Mouse (Mus musculus) heart, embryonic 12.5 days (tissue): ENCODE data around the gene Pds5b. TPM values are rescaled to one million over a fixed set of nuclear protein-coding genes. Genes with fewer than 3 reads are reported as not detected.
"Not testable (repeated sequence)": the region's sequence is repeated elsewhere in the genome, so short reads cannot be mapped to it uniquely, and the experiment has no call there.

Experiments
- ATAC-seq: fragments of 200-750 bp; cut with Nextera tagmentation; 2 replicates; pipeline ENCODE4 v1.8.0; 2017; ENCODE audit warnings: moderate TSS enrichment, moderate library complexity; ENCODE audit not compliant: insufficient number of reproducible peaks, low FRiP score
- H3K27ac ChIP-seq: fragments of 300-500 bp; sonication (generic); 2 replicates; pipeline ENCODE4 v1.5.1; 2016; ENCODE audit warnings: mild to moderate bottlenecking, moderate library complexity; ENCODE audit not compliant: poor library complexity, severe bottlenecking
- H3K27me3 ChIP-seq: fragments of 300-500 bp; sonication (generic); replicated peaks from 2 replicates; pipeline ENCODE4 v1.6.1; 2016; ENCODE audit warnings: mild to moderate bottlenecking, moderate library complexity
- H3K36me3 ChIP-seq: fragments of 300-500 bp; sonication (generic); 2 replicates; pipeline ENCODE4 v1.6.1; 2016; ENCODE audit warnings: mild to moderate bottlenecking, moderate library complexity
- H3K4me1 ChIP-seq: fragments of 300-500 bp; sonication (generic); replicated peaks from 2 replicates; pipeline ENCODE4 v1.6.1; 2016; ENCODE audit warnings: mild to moderate bottlenecking
- H3K4me2 ChIP-seq: fragments of 300-500 bp; sonication (generic); 2 replicates; pipeline ENCODE4 v1.6.1; 2016; ENCODE audit warnings: mild to moderate bottlenecking, moderate library complexity
- H3K4me3 ChIP-seq: fragments of 300-500 bp; sonication (generic); 2 replicates; pipeline ENCODE4 v1.5.1; 2016; ENCODE audit warnings: mild to moderate bottlenecking
- H3K9ac ChIP-seq: fragments of 300-500 bp; sonication (generic); 2 replicates; pipeline ENCODE4 v1.6.1; 2016; ENCODE audit warnings: mild to moderate bottlenecking, moderate library complexity
- H3K9me3 ChIP-seq: fragments of 300-500 bp; sonication (generic); replicated peaks from 2 replicates; pipeline ENCODE4 v1.6.1; 2016; ENCODE audit warnings: mild to moderate bottlenecking, moderate library complexity
- WGBS: fragments of 180-500 bp; shearing (Covaris S2); methylation state at CpG from one replicate; pipeline ENCODE4 v1.1.7; 2016; 5-methylcytosine and 5-hydroxymethylcytosine counted together
- polyA plus RNA-seq: library from polyadenylated mRNA; unstranded; fragments of >200 nt; fragmentation: Nextera tagmentation; extraction: Ambion mirVana; gene quantifications from 2 replicates; pipeline ENCODE4 v1.2.1, GENCODE M21; 2016

Pds5b gene
- polyA plus RNA-seq, 1 experiment from 2014 or later, result 25.6 TPM

- ATAC-seq, H3K4me3 ChIP-seq, H3K27me3 ChIP-seq, H3K27ac ChIP-seq, H3K9me3 ChIP-seq, H3K9ac ChIP-seq, H3K4me2 ChIP-seq, H3K36me3 ChIP-seq: not testable (repeated sequence)
- 74% methylated on average over 1 of the region's 1 CpGs for WGBS
- H3K4me1 ChIP-seq, result peaks cover 32% of the 10 kb centered on the region
Measured at GRCm38 (mm10) chr5:150706651-150707050, 33.1 kb downstream of the Pds5b start.

GRCm38 (mm10) chr5:150707181-150707580, 33.6 kb downstream of the Pds5b start:
- H3K36me3 ChIP-seq, H3K9me3 ChIP-seq, ATAC-seq, H3K4me2 ChIP-seq, H3K4me3 ChIP-seq, H3K27me3 ChIP-seq, H3K9ac ChIP-seq, H3K27ac ChIP-seq: not testable (repeated sequence)
- WGBS, result 71% methylated on average over 3 of the region's 3 CpGs
- H3K4me1 ChIP-seq, result peaks cover 32% of the 10 kb centered on the region

DNA sequence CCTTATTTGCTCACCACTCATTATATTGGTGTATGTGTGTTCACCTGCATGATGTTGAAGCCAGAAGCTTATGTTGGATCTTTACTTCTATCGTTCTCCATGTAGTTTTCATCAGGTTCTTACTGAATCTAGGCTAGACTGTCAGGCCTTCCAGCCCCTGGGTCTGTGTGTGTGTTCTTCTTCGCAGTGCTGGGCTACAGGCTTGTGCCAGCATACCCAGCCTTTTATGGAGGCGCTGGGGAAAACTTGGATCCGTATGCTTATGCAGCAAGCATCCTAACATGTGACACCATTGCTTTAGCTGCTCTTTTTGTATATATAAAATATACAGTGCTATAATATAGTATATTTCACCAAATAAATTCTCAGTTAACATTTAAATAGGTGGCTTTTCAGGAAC, 38.0 kb downstream of the Pds5b start:
- H3K4me1 ChIP-seq, result peaks cover 41% of the 10 kb centered on the region
- no peak overlapping the region for H3K27ac ChIP-seq
- H3K36me3 ChIP-seq, result peaks cover 3% of the 10 kb centered on the region; the same call in 1 of the 2 replicates
- H3K27me3 ChIP-seq, result no peaks in the 10 kb centered on the region
- no peaks in the 10 kb centered on the region for H3K9me3 ChIP-seq
- H3K4me2 ChIP-seq, result no peak overlapping the region
- no peak overlapping the region for H3K9ac ChIP-seq
- 70% methylated on average over 4 of the region's 4 CpGs for WGBS
- ATAC-seq, result 0 out of 2 replicates have a peak, but pooled peaks have one; percentile 54
- no peak overlapping the region for H3K4me3 ChIP-seq

DNA sequence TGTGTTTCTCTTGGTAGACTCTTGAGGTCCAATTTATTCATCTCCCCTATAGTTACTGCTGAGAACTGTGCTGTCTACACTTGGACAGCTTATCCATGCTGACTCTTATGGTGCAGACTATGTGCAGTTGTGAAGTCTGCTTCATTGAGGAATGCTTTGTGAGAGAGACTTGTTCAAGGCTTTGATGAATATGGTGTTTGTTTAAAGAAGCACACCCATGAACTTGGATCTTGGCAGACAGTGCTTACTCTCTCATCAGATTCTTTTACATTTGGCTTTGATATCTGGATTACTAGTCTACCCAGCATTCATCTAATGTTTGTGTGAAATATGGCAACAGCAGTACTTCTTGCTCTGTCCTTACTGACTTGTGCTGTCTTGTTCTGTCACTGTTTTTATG, 39.9 kb downstream of the Pds5b start:
- Histone ChIP-seq H3K27me3 (no peaks in the 10 kb centered on the region), H3K9me3 (no peaks in the 10 kb centered on the region), H3K36me3 (no peaks in the 10 kb centered on the region), H3K4me3 (no peak overlapping the region), H3K9ac (no peak overlapping the region), H3K4me2 (no peak overlapping the region), H3K27ac (no peak overlapping the region), H3K4me1 (peaks cover 37% of the 10 kb centered on the region)
- ATAC-seq, result no peak

GRCm38 (mm10) chr5:150717775-150718174, 44.2 kb downstream of the Pds5b start:
- no peak overlapping the region for H3K27ac ChIP-seq
- H3K9ac ChIP-seq, result no peak overlapping the region
- H3K27me3 ChIP-seq, result no peaks in the 10 kb centered on the region
- H3K4me2 ChIP-seq, result no peak overlapping the region
- ATAC-seq, result no peak
- peaks cover 15% of the 10 kb centered on the region for H3K4me1 ChIP-seq
- peaks cover 9% of the 10 kb centered on the region for H3K36me3 ChIP-seq
- H3K9me3 ChIP-seq, result no peaks in the 10 kb centered on the region
- no peak overlapping the region for H3K4me3 ChIP-seq
- WGBS, result 24% methylated on average over 4 of the region's 4 CpGs

GRCm38 (mm10) chr5:150724641-150725040, 51.1 kb downstream of the Pds5b start:
- Histone ChIP-seq H3K27me3 (no peaks in the 10 kb centered on the region), H3K9me3 (no peaks in the 10 kb centered on the region), H3K36me3 (peaks cover 29% of the 10 kb centered on the region), H3K4me1 (no peaks in the 10 kb centered on the region), H3K27ac (no peak overlapping the region), H3K4me2 (no peak overlapping the region), H3K4me3 (no peak overlapping the region), H3K9ac (no peak overlapping the region)
- no peak for ATAC-seq
- WGBS, result 29% methylated on average over 1 of the region's 1 CpGs

GRCm38 (mm10) chr5:150737028-150737427, 63.5 kb downstream of the Pds5b start:
- H3K36me3 ChIP-seq, result peaks cover 33% of the 10 kb centered on the region
- not testable (repeated sequence) for H3K27ac ChIP-seq, H3K27me3 ChIP-seq, H3K9ac ChIP-seq, ATAC-seq, H3K4me1 ChIP-seq, H3K4me2 ChIP-seq, H3K4me3 ChIP-seq, H3K9me3 ChIP-seq
- 82% methylated on average over 3 of the region's 3 CpGs for WGBS

DNA sequence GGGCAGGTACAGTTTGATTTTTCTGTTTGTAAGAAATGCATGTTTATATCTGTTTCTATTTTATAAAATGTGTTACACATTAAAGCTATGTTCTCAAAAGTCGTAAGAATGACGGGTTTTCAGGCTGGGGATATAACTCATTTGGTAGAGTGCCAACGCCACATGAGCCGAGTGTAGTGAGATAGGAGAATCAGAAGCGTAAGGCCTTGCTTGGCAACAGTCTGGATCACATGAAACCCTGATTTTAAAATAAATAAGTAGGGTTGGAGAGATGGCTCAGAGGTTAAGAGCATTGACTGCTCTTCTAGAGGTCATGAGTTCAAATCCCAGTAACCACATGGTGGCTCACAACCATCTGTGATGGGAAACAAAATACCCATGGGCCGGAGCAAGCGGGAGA, 65.8 kb downstream of the Pds5b start:
- Histone ChIP-seq H3K4me2 (no peak overlapping the region), H3K36me3 (peaks cover 34% of the 10 kb centered on the region)
- whole genome bisulfite sequencing, result 89% methylated on average over 7 of the region's 7 CpGs

DNA sequence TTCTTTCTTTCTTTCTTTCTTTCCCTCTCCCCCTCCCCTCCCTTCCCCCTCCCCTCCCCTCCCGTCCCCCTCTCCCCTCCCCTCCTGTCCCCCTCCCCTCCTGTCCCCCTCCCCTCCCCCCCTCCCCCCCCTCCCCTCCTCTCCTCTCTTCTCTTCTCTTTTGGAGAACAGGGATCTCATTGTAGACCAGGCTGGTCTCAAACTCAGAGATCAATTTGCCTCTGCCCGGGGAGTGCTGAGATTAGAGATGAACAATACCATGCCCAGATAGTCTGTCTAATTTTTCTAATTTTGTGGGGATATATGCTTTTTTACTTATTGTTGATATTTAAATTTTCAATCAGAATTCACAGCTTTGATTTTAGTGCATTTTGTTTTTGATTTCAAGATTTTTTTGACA, 67.1 kb downstream of the Pds5b start:
- no peaks in the 10 kb centered on the region for H3K4me1 ChIP-seq
- H3K9ac ChIP-seq, result no peak overlapping the region
- no peak overlapping the region for H3K4me2 ChIP-seq
- no peak for ATAC-seq
- WGBS, result 58% methylated on average over 1 of the region's 2 CpGs
- no peaks in the 10 kb centered on the region for H3K9me3 ChIP-seq
- H3K36me3 ChIP-seq, result peaks cover 26% of the 10 kb centered on the region
- H3K27ac ChIP-seq, result no peak overlapping the region
- no peaks in the 10 kb centered on the region for H3K27me3 ChIP-seq
- H3K4me3 ChIP-seq, result no peak overlapping the region

More for the DNA sequence above, 65.8 kb downstream of the Pds5b start:
- H3K4me1 ChIP-seq, result no peaks in the 10 kb centered on the region
- no peak overlapping the region for H3K27ac ChIP-seq
- no peak for ATAC-seq
- no peaks in the 10 kb centered on the region for H3K9me3 ChIP-seq
- no peaks in the 10 kb centered on the region for H3K27me3 ChIP-seq
- H3K9ac ChIP-seq, result no peak overlapping the region
- H3K4me3 ChIP-seq, result no peak overlapping the region

DNA sequence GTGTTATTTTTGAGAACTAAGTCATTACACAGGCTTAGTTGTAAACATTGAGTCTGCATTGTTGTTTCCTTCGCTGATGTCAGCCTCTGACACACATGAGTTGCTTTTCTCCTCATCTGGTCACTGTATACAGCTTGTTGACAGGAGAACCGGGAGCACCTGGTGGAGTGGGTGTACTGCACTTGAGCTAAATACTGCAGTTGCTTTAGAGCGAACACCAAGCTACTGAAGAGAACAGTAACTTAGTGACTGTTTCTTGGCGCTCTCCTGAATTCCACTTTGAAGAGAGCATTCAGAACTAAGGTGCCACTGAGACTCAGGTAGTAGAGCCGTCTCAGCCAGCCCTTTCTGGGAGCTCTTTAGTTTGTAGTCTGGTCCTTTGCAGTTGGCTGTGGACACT, 83.1 kb downstream of the Pds5b start:
- H3K36me3 ChIP-seq, result peaks cover 29% of the 10 kb centered on the region
- 80% methylated on average over 5 of the region's 5 CpGs for WGBS
- H3K4me2 ChIP-seq, result no peak overlapping the region
- no peak overlapping the region for H3K9ac ChIP-seq
- ATAC-seq, result no peak
- 0 out of 2 replicates have a peak, but pooled peaks cover 3% of the 10 kb centered on the region for H3K4me1 ChIP-seq
- no peak overlapping the region for H3K4me3 ChIP-seq
- H3K9me3 ChIP-seq, result no peaks in the 10 kb centered on the region
- no peak overlapping the region for H3K27ac ChIP-seq
- no peaks in the 10 kb centered on the region for H3K27me3 ChIP-seq

GRCm38 (mm10) chr5:150772403-150772802, 98.9 kb downstream of the Pds5b start:
- H3K36me3 ChIP-seq, result peaks cover 20% of the 10 kb centered on the region
- 50% methylated on average over 5 of the region's 5 CpGs for WGBS
- ATAC-seq, result no peak

GRCm38 (mm10) chr5:150773083-150773482, 99.5 kb downstream of the Pds5b start:
- H3K36me3 ChIP-seq, result peaks cover 19% of the 10 kb centered on the region
- H3K27me3 ChIP-seq, result no peaks in the 10 kb centered on the region
- no peak for ATAC-seq
- H3K4me3 ChIP-seq, result no peak overlapping the region
- H3K9me3 ChIP-seq, result no peaks in the 10 kb centered on the region
- H3K9ac ChIP-seq, result no peak overlapping the region
- no peak overlapping the region; the same call in 1 of the 2 replicates for H3K27ac ChIP-seq
- peaks cover 12% of the 10 kb centered on the region for H3K4me1 ChIP-seq
- H3K4me2 ChIP-seq, result no peak overlapping the region

More at GRCm38 (mm10) chr5:150772403-150772802, 98.9 kb downstream of the Pds5b start:
- Histone ChIP-seq H3K27ac (no peak overlapping the region), H3K9me3 (no peaks in the 10 kb centered on the region), H3K27me3 (no peaks in the 10 kb centered on the region), H3K9ac (no peak overlapping the region), H3K4me3 (no peak overlapping the region), H3K4me1 (peaks cover 12% of the 10 kb centered on the region), H3K4me2 (no peak overlapping the region)
